Mouse (Mus musculus) limb, embryonic 13.5 days (tissue): Measurements from ENCODE around the gene Cfap61. TPM values are rescaled to one million over a fixed set of nuclear protein-coding genes. Genes with fewer than 3 reads are reported as not detected.
A peak's percentile ranks its signal among the peaks of the same experiment; 100 is the strongest.

Experiments used
- ATAC-seq: fragments of 200-750 bp; cut with Nextera tagmentation; 2 replicates; pipeline ENCODE4 v1.8.0; 2017; ENCODE audit warnings: low read depth, moderate number of reproducible peaks, moderate TSS enrichment; ENCODE audit not compliant: low FRiP score
- H3K27ac ChIP-seq: fragments of 300-500 bp; sonication (generic); 2 replicates; pipeline ENCODE4 v1.5.1; 2015; ENCODE audit warnings: inconsistent platforms, mild to moderate bottlenecking, moderate library complexity
- H3K27me3 ChIP-seq: fragments of 300-500 bp; sonication (generic); 2 replicates; pipeline ENCODE4 v1.6.1; 2015; ENCODE audit warnings: mild to moderate bottlenecking, inconsistent platforms
- H3K36me3 ChIP-seq: fragments of 300-500 bp; sonication (generic); 2 replicates; pipeline ENCODE4 v1.6.1; 2015; ENCODE audit warnings: inconsistent platforms, mild to moderate bottlenecking, moderate library complexity
- H3K4me1 ChIP-seq: fragments of 300-500 bp; sonication (generic); 2 replicates; pipeline ENCODE4 v1.6.1; 2015; ENCODE audit warnings: inconsistent platforms
- H3K4me2 ChIP-seq: fragments of 300-500 bp; sonication (generic); replicated peaks from 2 replicates; pipeline ENCODE4 v1.6.1; 2015; ENCODE audit warnings: inconsistent platforms, mild to moderate bottlenecking, moderate library complexity
- H3K4me3 ChIP-seq: fragments of 300-500 bp; sonication (generic); 2 replicates; pipeline ENCODE4 v1.5.1; 2015; ENCODE audit warnings: moderate library complexity, mild to moderate bottlenecking, inconsistent platforms
- H3K9ac ChIP-seq: fragments of 300-500 bp; sonication (generic); 2 replicates; pipeline ENCODE4 v1.6.1; 2015; ENCODE audit warnings: mild to moderate bottlenecking, inconsistent platforms
- H3K9me3 ChIP-seq: fragments of 300-500 bp; sonication (generic); 2 replicates; pipeline ENCODE4 v1.6.1; 2016; ENCODE audit warnings: inconsistent platforms
- WGBS: fragments of 180-500 bp; shearing (Covaris S2); methylation state at CpG from one replicate; pipeline ENCODE4 v1.1.7; 2015; 5-methylcytosine and 5-hydroxymethylcytosine counted together
- polyA plus RNA-seq: library from polyadenylated mRNA; unstranded; fragments of >200 nt; fragmentation: Nextera tagmentation; extraction: Ambion mirVana; gene quantifications from 2 replicates; pipeline ENCODE4 v1.2.1, GENCODE M21; 2015

The Cfap61 gene
- polyA plus RNA-seq, 1 experiment from 2014 or later, result 0.24 TPM

- 0 out of 2 replicates have a peak, but pooled peaks cover 6% of the 10 kb centered on the region for H3K4me1 ChIP-seq
- no peak overlapping the region for H3K4me3 ChIP-seq
- H3K9ac ChIP-seq, result no peak overlapping the region
- peaks cover 2% of the 10 kb centered on the region; the same call in 1 of the 2 replicates for H3K27me3 ChIP-seq
- no peaks in the 10 kb centered on the region for H3K9me3 ChIP-seq
- WGBS, result 69% methylated on average over 4 of the region's 4 CpGs
- ATAC-seq, result no peak
- H3K36me3 ChIP-seq, result no peaks in the 10 kb centered on the region
- no peak overlapping the region for H3K27ac ChIP-seq
- H3K4me2 ChIP-seq, result no peak overlapping the region
Observed at GRCm38 (mm10) chr2:146047691-146048090, 113.1 kb downstream of the Cfap61 start.

- Histone ChIP-seq H3K9me3 (no peaks in the 10 kb centered on the region), H3K27ac (no peak overlapping the region), H3K4me1 (0 out of 2 replicates have a peak, but pooled peaks cover 6% of the 10 kb centered on the region), H3K36me3 (no peaks in the 10 kb centered on the region), H3K9ac (no peak overlapping the region; the same call in 1 of the 2 replicates), H3K4me2 (no peak overlapping the region), H3K27me3 (peaks cover 2% of the 10 kb centered on the region; the same call in 1 of the 2 replicates), H3K4me3 (no peak overlapping the region)
- ATAC-seq, result no peak
- 65% methylated on average over 17 of the region's 17 CpGs for WGBS
Observed at GRCm38 (mm10) chr2:146048221-146048829, 113.7 kb downstream of the Cfap61 start.

- no peaks in the 10 kb centered on the region for H3K36me3 ChIP-seq
- WGBS, result 85% methylated on average over 5 of the region's 5 CpGs
- H3K4me1 ChIP-seq, result 0 out of 2 replicates have a peak, but pooled peaks cover 6% of the 10 kb centered on the region
Observed at GRCm38 (mm10) chr2:146049339-146049738, 114.8 kb downstream of the Cfap61 start.

GRCm38 (mm10) chr2:146050069-146050468, 115.5 kb downstream of the Cfap61 start:
- no peak overlapping the region for H3K4me2 ChIP-seq
- no peak overlapping the region for H3K9ac ChIP-seq
- no peaks in the 10 kb centered on the region for H3K36me3 ChIP-seq
- H3K27me3 ChIP-seq, result peaks cover 2% of the 10 kb centered on the region; the same call in 1 of the 2 replicates
- ATAC-seq, result no peak
- no peak overlapping the region for H3K27ac ChIP-seq
- H3K4me3 ChIP-seq, result no peak overlapping the region
- WGBS, result 44% methylated on average over 3 of the region's 3 CpGs
- H3K9me3 ChIP-seq, result no peaks in the 10 kb centered on the region
- 0 out of 2 replicates have a peak, but pooled peaks cover 6% of the 10 kb centered on the region for H3K4me1 ChIP-seq

More at GRCm38 (mm10) chr2:146049339-146049738, 114.8 kb downstream of the Cfap61 start:
- Histone ChIP-seq H3K4me2 (no peak overlapping the region), H3K9me3 (no peaks in the 10 kb centered on the region), H3K27me3 (peaks cover 2% of the 10 kb centered on the region; the same call in 1 of the 2 replicates), H3K4me3 (no peak overlapping the region), H3K9ac (no peak overlapping the region), H3K27ac (no peak overlapping the region)
- ATAC-seq, result no peak

GRCm38 (mm10) chr2:146051334-146051733, 116.8 kb downstream of the Cfap61 start:
- no peak overlapping the region for H3K4me3 ChIP-seq
- ATAC-seq, result no peak
- H3K9me3 ChIP-seq, result no peaks in the 10 kb centered on the region
- no peak overlapping the region for H3K9ac ChIP-seq
- H3K4me1 ChIP-seq, result 0 out of 2 replicates have a peak, but pooled peaks cover 6% of the 10 kb centered on the region
- no peak overlapping the region for H3K4me2 ChIP-seq
- peaks cover 2% of the 10 kb centered on the region; the same call in 1 of the 2 replicates for H3K27me3 ChIP-seq
- WGBS, result 57% methylated on average over 4 of the region's 4 CpGs
- H3K27ac ChIP-seq, result no peak overlapping the region
- no peaks in the 10 kb centered on the region for H3K36me3 ChIP-seq

GRCm38 (mm10) chr2:146057123-146057522, 122.5 kb downstream of the Cfap61 start:
- Histone ChIP-seq H3K4me1 (peaks cover 11% of the 10 kb centered on the region), H3K27me3 (no peaks in the 10 kb centered on the region), H3K9ac (no peak overlapping the region), H3K27ac (no peak overlapping the region), H3K4me2 (no peak overlapping the region), H3K36me3 (no peaks in the 10 kb centered on the region), H3K4me3 (no peak overlapping the region), H3K9me3 (no peaks in the 10 kb centered on the region)
- ATAC-seq, result no peak
- WGBS, result 17% methylated on average over 4 of the region's 4 CpGs

GRCm38 (mm10) chr2:146058791-146059190, 124.2 kb downstream of the Cfap61 start:
- WGBS, result 64% methylated on average over 3 of the region's 3 CpGs
- H3K27me3 ChIP-seq, result no peaks in the 10 kb centered on the region
- ATAC-seq, result no peak

GRCm38 (mm10) chr2:146061421-146062300, 127.1 kb downstream of the Cfap61 start:
- peak overlapping the region; percentile 31 for H3K4me2 ChIP-seq
- no peaks in the 10 kb centered on the region for H3K36me3 ChIP-seq
- H3K27me3 ChIP-seq, result no peaks in the 10 kb centered on the region
- no peak overlapping the region for H3K9ac ChIP-seq
- no peak for ATAC-seq
- no peak overlapping the region for H3K27ac ChIP-seq
- H3K4me1 ChIP-seq, result peaks cover 23% of the 10 kb centered on the region
- H3K9me3 ChIP-seq, result no peaks in the 10 kb centered on the region
- H3K4me3 ChIP-seq, result no peak overlapping the region
- WGBS, result 36% methylated on average over 16 of the region's 16 CpGs

More at GRCm38 (mm10) chr2:146058791-146059190, 124.2 kb downstream of the Cfap61 start:
- Histone ChIP-seq H3K4me3 (no peak overlapping the region), H3K9me3 (no peaks in the 10 kb centered on the region), H3K27ac (no peak overlapping the region), H3K9ac (no peak overlapping the region), H3K36me3 (no peaks in the 10 kb centered on the region), H3K4me1 (peaks cover 23% of the 10 kb centered on the region), H3K4me2 (no peak overlapping the region)

GRCm38 (mm10) chr2:146062330-146063092, 127.9 kb downstream of the Cfap61 start:
- Histone ChIP-seq H3K4me1 (peaks cover 18% of the 10 kb centered on the region), H3K9me3 (no peaks in the 10 kb centered on the region), H3K4me3 (no peak overlapping the region), H3K36me3 (no peaks in the 10 kb centered on the region), H3K9ac (no peak overlapping the region), H3K27me3 (no peaks in the 10 kb centered on the region), H3K27ac (no peak overlapping the region), H3K4me2 (peak overlapping the region; percentile 31)
- WGBS, result 41% methylated on average over 13 of the region's 13 CpGs
- no peak for ATAC-seq

- Histone ChIP-seq H3K4me3 (no peak overlapping the region), H3K36me3 (no peaks in the 10 kb centered on the region), H3K4me2 (no peak overlapping the region), H3K27me3 (no peaks in the 10 kb centered on the region), H3K4me1 (peaks cover 18% of the 10 kb centered on the region), H3K27ac (no peak overlapping the region), H3K9ac (no peak overlapping the region), H3K9me3 (no peaks in the 10 kb centered on the region)
- ATAC-seq, result no peak; the same call in 1 of the 2 replicates
- 69% methylated on average over 11 of the region's 11 CpGs for WGBS
Observed at GRCm38 (mm10) chr2:146063093-146064074, 128.8 kb downstream of the Cfap61 start.

GRCm38 (mm10) chr2:146067364-146067763, 132.8 kb downstream of the Cfap61 start:
- no peak overlapping the region for H3K9ac ChIP-seq
- H3K4me1 ChIP-seq, result peaks cover 9% of the 10 kb centered on the region
- no peaks in the 10 kb centered on the region for H3K9me3 ChIP-seq
- H3K4me3 ChIP-seq, result no peak overlapping the region
- WGBS, result 47% methylated on average over 4 of the region's 4 CpGs
- H3K4me2 ChIP-seq, result no peak overlapping the region
- H3K27me3 ChIP-seq, result no peaks in the 10 kb centered on the region
- H3K27ac ChIP-seq, result no peak overlapping the region
- ATAC-seq, result no peak
- no peaks in the 10 kb centered on the region for H3K36me3 ChIP-seq
